Mouse (Mus musculus) midbrain, embryonic 10.5 days (tissue): Measurements from ENCODE around the gene Zfp711. TPM values are rescaled to one million over a fixed set of nuclear protein-coding genes. Genes with fewer than 3 reads are reported as not detected.

ENCODE experiments used
- DNase-seq: peaks from one replicate; pipeline ENCODE4 v3.0.0-alpha.2; 2017; ENCODE audit warnings: low spot score
- H3K27ac ChIP-seq: fragments of 300-500 bp; sonication (generic); replicated peaks from 2 replicates; pipeline ENCODE4 v1.5.1; 2016; ENCODE audit warnings: mild to moderate bottlenecking
- H3K27me3 ChIP-seq: fragments of 300-500 bp; sonication (generic); 2 replicates; pipeline ENCODE4 v1.6.1; 2016; ENCODE audit warnings: low read depth, mild to moderate bottlenecking; ENCODE audit not compliant: poor library complexity, severe bottlenecking
- H3K36me3 ChIP-seq: fragments of 300-500 bp; sonication (generic); 2 replicates; pipeline ENCODE4 v1.6.1; 2016; ENCODE audit warnings: mild to moderate bottlenecking, moderate library complexity
- H3K4me1 ChIP-seq: fragments of 300-500 bp; sonication (generic); 2 replicates; pipeline ENCODE4 v1.6.1; 2016
- H3K4me3 ChIP-seq: fragments of 300-500 bp; sonication (generic); 2 replicates; pipeline ENCODE4 v1.5.1; 2016; ENCODE audit warnings: mild to moderate bottlenecking, moderate library complexity
- H3K9me3 ChIP-seq: fragments of 300-500 bp; sonication (generic); replicated peaks from 2 replicates; pipeline ENCODE4 v1.6.1; 2016; ENCODE audit warnings: mild to moderate bottlenecking
- WGBS: fragments of 180-500 bp; shearing (Covaris S2); methylation state at CpG from one replicate; pipeline ENCODE4 v1.1.7; 2016; 5-methylcytosine and 5-hydroxymethylcytosine counted together
- polyA plus RNA-seq: library from polyadenylated mRNA; unstranded; fragments of >200 nt; fragmentation: Nextera tagmentation; extraction: Ambion mirVana; gene quantifications from 2 replicates; pipeline ENCODE4 v1.2.1, GENCODE M21; 2016

The Zfp711 gene
- 15.1 and 18.9 TPM in 2 replicates for polyA plus RNA-seq

- peak; percentile 84 for DNase-seq
Observed at GRCm38 (mm10) chrX:112600511-112601305, at the start of gene Zfp711. TSS of gene Zfp711 (plus strand) at chrX:112600526.

GRCm38 (mm10) chrX:112567716-112568115 lies 32.6 kb upstream of the Zfp711 start:
- no peaks in the 10 kb centered on the region for H3K27me3 ChIP-seq
- no peak overlapping the region for H3K27ac ChIP-seq
- no peaks in the 10 kb centered on the region for H3K36me3 ChIP-seq
- WGBS: 95% methylated on average over 2 of the region's 2 CpGs
- no peak overlapping the region for H3K4me3 ChIP-seq
- no peak for DNase-seq
- no peaks in the 10 kb centered on the region for H3K4me1 ChIP-seq
- H3K9me3 ChIP-seq: no peaks in the 10 kb centered on the region

More at GRCm38 (mm10) chrX:112600511-112601305, at the start of gene Zfp711:
- Histone ChIP-seq H3K27me3 (no peaks in the 10 kb centered on the region), H3K36me3 (no peaks in the 10 kb centered on the region), H3K4me1 (no peaks in the 10 kb centered on the region), H3K9me3 (peaks cover 9% of the 10 kb centered on the region), H3K27ac (peak within 1 kb of the TSS; percentile 90), H3K4me3 (peak within 1 kb of the TSS; percentile 69)
- 20% methylated on average over 75 of the region's 79 CpGs for WGBS

DNA sequence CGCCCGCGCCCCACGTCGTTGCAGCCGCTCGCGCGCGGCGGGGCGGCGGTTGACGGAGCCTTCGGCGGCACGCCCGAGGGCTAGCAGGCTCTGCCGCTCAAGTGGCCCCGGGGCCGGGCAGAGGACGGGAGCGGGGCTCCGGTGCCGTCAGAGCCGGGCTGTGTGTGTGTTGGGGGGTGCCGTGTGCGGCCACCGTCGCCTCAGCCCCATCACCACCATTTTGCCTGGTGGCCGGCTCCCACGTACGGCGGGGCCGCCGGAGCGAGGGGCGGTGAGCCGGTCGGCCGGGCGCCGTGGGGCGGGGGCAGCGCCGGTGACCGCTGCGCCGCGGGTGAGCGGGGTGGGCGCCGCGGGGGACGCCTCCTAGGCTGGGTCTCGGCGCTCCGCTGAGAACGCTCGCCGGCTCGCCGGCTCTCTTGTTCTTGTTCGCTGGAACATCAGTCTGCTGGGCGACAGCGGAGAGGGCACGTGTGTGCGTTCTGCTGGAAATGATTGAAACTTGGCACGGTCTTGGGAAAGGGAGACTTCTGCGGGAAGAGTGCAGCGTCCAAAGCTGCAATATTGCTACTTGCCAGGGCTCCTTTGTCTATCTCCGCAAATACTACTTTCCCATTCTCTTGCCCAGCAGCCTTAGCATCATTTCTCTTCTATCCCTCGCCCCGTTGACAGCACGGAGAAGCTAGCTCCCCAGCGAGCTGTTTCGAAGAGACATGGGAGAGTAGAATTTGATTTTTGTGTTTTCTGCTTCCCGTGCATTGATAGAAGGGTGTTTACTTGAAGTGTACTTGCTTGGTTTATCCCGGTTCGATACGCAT lies 1.2 kb downstream of the Zfp711 start:
- H3K9me3 ChIP-seq: peaks cover 9% of the 10 kb centered on the region
- H3K36me3 ChIP-seq: no peaks in the 10 kb centered on the region
- 27% methylated on average over 65 of the region's 81 CpGs for WGBS
- peak; percentile 47 for DNase-seq
- H3K4me3 ChIP-seq: peak overlapping the region; percentile 69
- no peaks in the 10 kb centered on the region for H3K4me1 ChIP-seq
- H3K27ac ChIP-seq: peak overlapping the region; percentile 90
- no peaks in the 10 kb centered on the region for H3K27me3 ChIP-seq

GRCm38 (mm10) chrX:112675525-112675924 lies 75.2 kb downstream of the Zfp711 start:
- WGBS: 70% methylated on average over 1 of the region's 1 CpGs
- no peaks in the 10 kb centered on the region for H3K4me1 ChIP-seq
- H3K4me3 ChIP-seq: no peak overlapping the region
- H3K27me3 ChIP-seq: no peaks in the 10 kb centered on the region
- no peak overlapping the region for H3K27ac ChIP-seq
- no peaks in the 10 kb centered on the region for H3K9me3 ChIP-seq
- no peaks in the 10 kb centered on the region for H3K36me3 ChIP-seq
- DNase-seq: no peak

DNA sequence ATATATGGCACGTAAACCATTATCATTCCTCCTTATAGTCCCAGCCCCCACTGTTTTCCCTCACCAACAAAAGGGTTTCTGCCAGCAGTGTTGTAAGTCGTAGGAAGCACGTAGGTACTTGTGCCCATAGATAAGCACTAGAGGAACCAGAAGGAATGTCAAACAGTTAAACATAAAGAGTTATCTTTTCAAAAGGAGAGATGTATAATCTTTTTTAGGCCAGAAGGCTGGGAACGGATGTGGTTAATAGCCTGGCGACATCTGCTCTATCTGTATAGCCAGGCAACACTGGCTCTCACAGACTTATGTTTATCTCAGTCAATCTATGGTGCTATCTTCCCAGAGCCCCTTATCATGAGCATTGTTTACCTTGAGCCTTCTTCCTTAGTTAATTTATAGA lies 80.3 kb downstream of the Zfp711 start:
- no peak overlapping the region for H3K4me3 ChIP-seq
- no peaks in the 10 kb centered on the region for H3K4me1 ChIP-seq
- no peak for DNase-seq
- H3K36me3 ChIP-seq: no peaks in the 10 kb centered on the region
- no peaks in the 10 kb centered on the region for H3K27me3 ChIP-seq
- H3K27ac ChIP-seq: no peak overlapping the region
- H3K9me3 ChIP-seq: no peaks in the 10 kb centered on the region
- 79% methylated on average over 5 of the region's 5 CpGs for WGBS

Other genes starting within 250 kb of the Zfp711 start
- not detected in 2 replicates for gene Satl1, start 193.7 kb upstream of the Zfp711 start, polyA plus RNA-seq
- gene 2010106E10Rik, start 105.3 kb upstream of the Zfp711 start, polyA plus RNA-seq: not detected in 2 replicates
- gene Pof1b, start 98.1 kb downstream of the Zfp711 start, polyA plus RNA-seq: 0.04 and 0.05 TPM in 2 replicates